Mouse (Mus musculus) neural tube, embryonic 12.5 days (tissue): ENCODE results near the gene Rpl9-ps1. TPM values are rescaled to one million over a fixed set of nuclear protein-coding genes. Genes with fewer than 3 reads are reported as not detected.

Source experiments
- polyA plus RNA-seq: library from polyadenylated mRNA; unstranded; fragments of >200 nt; fragmentation: Nextera tagmentation; extraction: Ambion mirVana; gene quantifications from 2 replicates; pipeline ENCODE4 v1.2.1, GENCODE M21; 2016

The Rpl9-ps1 gene
- polyA plus RNA-seq, 1 experiment from 2014 or later, result not detected

Other genes with a start within 250 kb of the Rpl9-ps1 start
- gene Rasl10b, start 236.5 kb downstream of the Rpl9-ps1 start, polyA plus RNA-seq, result 24.2 and 26.5 TPM in 2 replicates
- gene Gas2l2, start 216.2 kb downstream of the Rpl9-ps1 start, polyA plus RNA-seq, result 0.20 TPM in 1 of 2 replicates, not detected in the other
- 0.38 and 0.76 TPM in 2 replicates for gene 1700020L24Rik, start 207.9 kb downstream of the Rpl9-ps1 start, polyA plus RNA-seq
- gene Mmp28, start 182.6 kb downstream of the Rpl9-ps1 start, polyA plus RNA-seq, result 2.4 and 2.7 TPM in 2 replicates
- gene Taf15, start 172.5 kb downstream of the Rpl9-ps1 start, polyA plus RNA-seq, result 9.9 and 13.6 TPM in 2 replicates
- not detected in 2 replicates for gene Heatr9, start 123.4 kb downstream of the Rpl9-ps1 start, polyA plus RNA-seq
- not detected in 2 replicates for gene Ccl5, start 115.1 kb downstream of the Rpl9-ps1 start, polyA plus RNA-seq
- 1.1 and 2.1 TPM in 2 replicates for gene Ccl9, start 67.0 kb downstream of the Rpl9-ps1 start, polyA plus RNA-seq
- 1.4 and 2.0 TPM in 2 replicates for gene Ccl6, start 52.5 kb downstream of the Rpl9-ps1 start, polyA plus RNA-seq
- 1.5 and 1.7 TPM in 2 replicates for gene Ccl3, start 3.7 kb upstream of the Rpl9-ps1 start, polyA plus RNA-seq
- 0.42 and 0.55 TPM in 2 replicates for gene Ccl4, start 17.0 kb upstream of the Rpl9-ps1 start, polyA plus RNA-seq
- gene Wfdc17, start 58.4 kb upstream of the Rpl9-ps1 start, polyA plus RNA-seq, result 0.55 TPM in 1 of 2 replicates, not detected in the other
- gene Wfdc18, start 63.4 kb upstream of the Rpl9-ps1 start, polyA plus RNA-seq, result not detected in 2 replicates
- gene Wfdc21, start 101.3 kb upstream of the Rpl9-ps1 start, polyA plus RNA-seq, result not detected in 2 replicates
- 33.2 and 34.4 TPM in 2 replicates for gene Heatr6, start 108.1 kb upstream of the Rpl9-ps1 start, polyA plus RNA-seq
- gene Hnf1b, start 204.4 kb upstream of the Rpl9-ps1 start, polyA plus RNA-seq, result 0.19 and 0.20 TPM in 2 replicates